Mouse (Mus musculus) bone marrow macrophage, adult 2 months (primary cell): ENCODE results near the gene Rab11fip4.

Experiments
- CTCF ChIP-seq: IDR thresholded peaks from 2 replicates; pipeline ENCODE4 v1.5.1; 2012; ENCODE audit warnings: low read depth, mild to moderate bottlenecking, low read length, moderate library complexity
- POLR2A ChIP-seq: IDR thresholded peaks from 2 replicates; pipeline ENCODE4 v1.6.1; 2012; ENCODE audit warnings: mild to moderate bottlenecking, low read depth, low read length, borderline replicate concordance

DNA sequence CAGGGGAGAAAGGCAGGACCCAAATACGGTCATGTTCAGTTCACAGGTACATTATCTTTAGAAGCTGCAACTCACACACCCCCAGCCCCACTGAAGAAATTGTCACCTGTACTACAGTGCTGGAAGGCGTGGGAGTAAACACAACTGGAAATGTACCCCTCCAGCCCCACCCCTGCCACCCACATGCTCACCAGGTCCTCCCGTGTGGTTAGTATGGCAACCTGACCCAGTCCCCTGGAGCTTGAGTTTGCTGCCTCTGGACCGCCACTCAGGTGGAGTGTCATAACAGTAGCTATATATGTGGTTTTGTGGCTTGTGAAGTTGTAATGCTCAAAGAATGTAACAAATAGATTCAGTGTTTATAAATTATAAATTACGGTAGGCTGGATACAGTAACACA is 107.1 kb downstream of the Rab11fip4 start:
- TF ChIP-seq POLR2A (no peak), CTCF (no peak)
